Mouse (Mus musculus): ENCODE measurements at regions not wholly inside any gene's neighbourhood (a gene's known extent, or its start where the extent isn't known, plus 50 kb on each side); places are given as distances from the start of the nearest gene placed in this dataset.
"Not testable (repeated sequence)": the region's sequence is repeated elsewhere in the genome, so short reads cannot be mapped to it uniquely, and the experiment has no call there.

GRCm38 (mm10) chr7:73198069-73198468 is 177.2 kb upstream of the Rgma start:
- no peak for DNase-seq (ENCODE audit: low spot score)

- DNase-seq (ENCODE audit: low spot score), result no peak
Observed at GRCm38 (mm10) chr7:73199967-73200366, 175.3 kb upstream of the Rgma start.

GRCm38 (mm10) chr7:73201330-73201729 is 174.0 kb upstream of the Rgma start:
- no peak for DNase-seq (ENCODE audit: low spot score)

- no peak for DNase-seq (ENCODE audit: low spot score)
Observed at GRCm38 (mm10) chr7:73206922-73207811, 168.1 kb upstream of the Rgma start.

DNA sequence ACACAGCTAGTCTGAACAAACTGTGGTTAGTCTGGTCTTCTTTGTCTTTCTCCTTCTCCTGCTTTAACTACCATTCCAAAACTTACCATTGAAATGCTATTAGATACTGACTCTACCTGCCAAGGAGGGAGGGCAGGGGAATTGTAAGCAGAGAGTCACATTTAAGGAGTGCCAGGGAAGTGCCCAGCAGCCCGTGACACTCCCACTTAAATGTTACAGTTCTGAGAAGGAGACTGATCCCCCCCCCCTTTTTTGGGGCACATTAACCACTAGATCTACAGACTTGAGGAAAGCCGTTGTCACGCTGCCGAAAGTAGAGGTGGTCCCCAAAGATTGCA is 166.9 kb upstream of the Rgma start:
- DNase-seq (ENCODE audit: low spot score), result no peak

DNA sequence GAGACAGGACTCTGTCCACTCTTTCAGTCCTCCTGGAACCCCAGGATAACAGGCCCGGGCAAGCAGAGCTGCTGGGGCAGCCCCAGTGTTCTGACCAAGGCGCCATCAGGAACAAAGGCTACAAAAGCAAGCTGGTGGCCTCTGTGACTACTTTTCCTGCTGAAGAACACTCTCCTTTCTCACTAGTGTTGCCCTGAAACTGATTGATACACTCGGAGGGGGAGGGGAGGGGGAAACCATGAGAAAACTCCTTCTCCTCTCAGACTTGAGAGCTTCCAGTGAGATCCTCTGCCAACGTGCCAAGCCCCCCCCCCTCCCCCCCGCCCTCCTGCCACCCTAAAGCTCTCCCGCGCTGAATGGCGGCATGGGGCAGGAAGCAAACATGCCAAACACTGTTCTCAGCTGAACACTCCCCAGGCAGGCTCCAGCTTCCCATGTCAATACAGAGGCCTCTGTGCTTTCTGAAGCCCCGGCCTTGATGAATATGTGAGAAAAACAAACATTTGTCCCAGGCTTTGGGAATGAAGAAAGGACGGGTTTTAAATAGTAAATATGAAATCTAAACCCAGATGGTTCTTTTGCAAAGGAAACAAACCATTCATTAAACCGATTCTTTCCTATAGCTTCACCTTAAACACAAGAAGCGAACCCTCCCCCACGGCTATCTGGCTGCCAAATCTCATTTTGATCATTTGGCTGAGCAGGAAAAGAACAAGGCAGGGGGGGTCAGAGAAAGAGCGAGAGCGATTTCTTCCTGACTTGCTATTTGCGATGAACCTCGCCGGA is 166.3 kb upstream of the Rgma start:
- DNase-seq (ENCODE audit: low spot score), result no peak

GRCm38 (mm10) chr7:73210078-73210477 is 165.2 kb upstream of the Rgma start:
- no peak for DNase-seq (ENCODE audit: low spot score)

DNA sequence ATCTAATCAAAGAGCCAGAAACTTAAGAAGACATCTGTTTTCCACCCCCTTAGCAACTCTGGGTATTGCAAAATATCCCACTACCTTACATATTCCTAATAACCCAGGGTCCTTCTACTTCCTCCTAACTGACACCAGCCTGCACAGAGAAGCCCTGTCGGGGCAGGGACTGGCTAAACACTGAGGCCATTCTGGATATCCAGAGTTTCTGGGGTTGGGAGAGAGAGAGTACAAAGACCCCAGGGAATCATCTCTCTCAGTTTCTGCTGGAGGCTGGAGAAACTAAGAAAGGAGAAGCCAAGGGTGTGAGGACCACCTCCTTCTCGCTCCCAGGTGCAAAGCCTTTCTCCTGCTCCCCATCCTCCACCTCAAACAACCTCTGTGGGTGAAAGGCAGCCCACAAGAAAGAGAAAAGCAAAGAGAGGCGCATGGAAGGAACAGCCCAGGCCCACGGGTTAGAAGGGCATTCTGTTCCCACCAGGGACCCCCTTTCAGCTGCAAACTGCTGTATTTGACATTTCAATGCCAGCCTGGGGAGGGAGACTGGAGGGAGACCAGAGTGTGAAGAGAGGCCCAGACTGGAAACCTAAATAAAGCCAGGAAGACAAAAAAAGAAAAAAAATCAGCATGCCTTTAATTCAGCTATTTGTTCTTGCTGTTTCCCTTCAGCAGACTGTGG is 152.9 kb upstream of the Rgma start:
- no peak for DNase-seq (ENCODE audit: low spot score)

GRCm38 (mm10) chr7:73222929-73223512 is 152.3 kb upstream of the Rgma start:
- no peak for DNase-seq (ENCODE audit: low spot score)

DNA sequence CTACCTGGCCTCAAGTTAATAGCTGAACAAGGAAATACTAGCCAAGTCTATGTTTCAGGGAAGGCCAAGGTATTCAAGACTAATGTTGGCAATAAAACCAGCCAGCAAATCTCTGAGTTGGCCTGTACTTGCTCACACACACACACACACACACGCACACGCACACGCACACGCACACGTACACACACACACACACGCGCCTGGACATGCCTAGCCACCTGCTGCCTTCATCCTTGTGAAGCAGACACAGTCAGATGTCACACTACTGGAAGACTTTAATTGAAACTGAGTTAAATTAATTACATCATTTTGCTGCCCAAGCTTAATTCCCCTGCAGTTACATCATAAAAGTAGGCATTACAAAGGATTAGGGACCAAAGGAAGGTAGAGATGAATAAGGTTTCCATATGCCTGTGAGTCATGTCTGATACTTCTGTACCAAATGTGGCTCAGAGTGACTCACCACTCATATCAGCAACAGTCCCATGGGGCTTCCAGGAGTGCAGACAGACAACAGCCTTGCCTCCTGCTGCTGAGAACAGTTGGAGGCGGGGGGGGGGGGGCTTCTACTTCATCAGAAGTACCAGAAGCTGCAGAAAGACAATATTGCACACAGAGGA is 141.7 kb upstream of the Rgma start:
- DNase-seq (ENCODE audit: low spot score), result no peak

GRCm38 (mm10) chr7:73238486-73238885 is 136.8 kb upstream of the Rgma start:
- no peak for DNase-seq (ENCODE audit: low spot score)

DNA sequence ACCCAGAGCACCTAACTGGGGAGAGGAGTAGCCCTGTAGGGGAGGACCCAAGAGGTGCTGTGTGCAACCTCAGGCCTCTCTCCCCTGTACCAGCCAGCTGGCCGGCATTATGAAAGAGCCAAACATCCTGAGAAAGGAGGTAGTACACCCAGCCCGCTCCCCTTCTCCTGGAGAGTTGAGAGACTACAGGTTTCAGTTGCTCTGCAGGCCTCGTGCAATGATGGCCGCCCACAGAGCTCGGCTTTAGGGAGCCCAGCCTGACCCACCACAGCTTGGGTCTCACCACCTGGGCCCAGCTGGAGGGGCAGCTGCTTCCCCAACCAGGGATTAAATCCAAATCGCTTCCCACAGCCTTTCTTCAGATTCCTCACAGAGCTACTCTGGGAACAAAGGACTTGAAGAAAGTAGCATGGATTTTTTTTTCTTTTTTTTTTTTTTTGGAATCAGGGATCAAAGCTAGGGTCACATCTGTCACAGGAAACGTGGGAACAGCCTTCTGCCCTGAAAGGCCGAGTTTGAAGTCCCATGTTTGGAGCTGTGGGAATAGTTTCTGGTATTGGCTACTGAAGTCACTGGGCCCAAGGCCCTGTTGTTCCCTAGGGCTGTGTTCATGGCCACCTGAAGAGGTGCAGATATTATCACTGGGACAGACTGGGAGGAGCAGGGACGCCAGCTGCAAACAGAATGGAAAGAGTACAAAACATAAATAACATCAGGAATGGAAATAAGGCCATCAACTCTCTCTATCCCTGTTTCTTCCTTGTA is 131.5 kb upstream of the Rgma start:
- no peak for DNase-seq (ENCODE audit: low spot score)

GRCm38 (mm10) chr7:73245431-73245830 is 129.9 kb upstream of the Rgma start:
- no peak for DNase-seq (ENCODE audit: low spot score)

DNA sequence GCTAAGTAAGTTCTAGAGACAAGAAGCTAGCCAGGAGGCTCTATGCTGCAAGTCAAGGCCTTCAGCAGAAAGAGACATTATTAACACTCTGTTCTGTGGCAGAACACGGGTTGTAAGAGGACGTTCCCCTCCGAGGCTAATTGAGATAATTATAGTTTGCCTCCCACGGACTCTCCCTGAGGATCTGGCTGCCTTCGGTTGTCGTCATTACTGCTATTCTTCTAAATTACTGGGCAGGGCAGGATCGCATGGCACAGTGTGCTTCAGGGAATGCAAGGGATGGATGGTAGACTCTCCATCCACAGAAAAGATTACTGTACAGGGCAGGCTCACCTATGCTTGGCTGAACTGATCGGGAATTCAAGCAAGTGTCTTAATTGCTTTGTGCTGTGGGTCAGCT is 124.7 kb upstream of the Rgma start:
- DNase-seq (ENCODE audit: low spot score), result no peak

DNA sequence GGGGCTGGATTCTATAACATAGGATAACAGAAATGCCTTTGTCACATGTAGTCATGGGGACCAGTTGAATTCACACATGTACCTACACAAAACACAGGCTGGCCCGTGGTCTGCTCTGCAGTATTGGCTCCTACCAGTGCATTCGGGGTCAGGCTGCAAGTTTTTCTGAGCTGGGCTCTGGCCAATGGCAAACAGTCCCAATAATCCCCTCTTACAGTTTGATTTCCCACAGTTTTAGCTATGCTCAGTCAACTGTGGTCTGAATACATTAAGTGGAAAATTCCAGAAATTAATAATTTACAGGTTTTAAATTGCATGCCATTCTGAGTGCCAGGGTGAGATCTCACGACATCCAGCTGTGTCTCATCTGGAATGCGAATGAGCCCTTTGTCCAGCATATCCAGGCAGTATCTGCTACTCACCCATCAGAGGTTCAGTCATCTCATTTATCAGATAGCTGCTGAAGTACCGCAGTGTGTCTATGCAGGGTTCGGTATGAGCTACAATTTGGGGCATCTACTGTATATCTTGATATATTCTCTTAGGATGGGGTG is 124.0 kb upstream of the Rgma start:
- DNase-seq (ENCODE audit: low spot score), result no peak

GRCm38 (mm10) chr7:73254972-73255371 is 120.3 kb upstream of the Rgma start:
- not testable (repeated sequence) for DNase-seq (ENCODE audit: low spot score)

DNA sequence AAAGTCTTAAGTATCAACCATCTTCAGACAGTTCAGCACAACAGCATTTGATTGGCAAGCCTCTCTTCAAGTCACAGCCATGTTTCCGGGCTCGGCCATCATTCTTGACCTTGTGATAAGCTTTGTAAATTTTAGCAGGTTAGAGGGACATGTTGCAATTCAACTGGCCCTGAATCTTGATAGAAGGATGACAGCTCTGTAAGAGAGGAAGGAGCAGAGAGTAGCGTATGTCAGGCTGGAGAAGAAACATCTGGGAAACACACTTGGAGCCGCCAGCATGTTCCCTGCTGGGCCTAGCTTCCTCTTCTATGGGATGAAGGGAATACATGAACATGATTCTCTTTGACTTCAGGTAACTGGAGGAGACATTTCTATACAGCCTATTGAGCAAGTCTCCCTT is 115.2 kb upstream of the Rgma start:
- no peak for DNase-seq (ENCODE audit: low spot score)

DNA sequence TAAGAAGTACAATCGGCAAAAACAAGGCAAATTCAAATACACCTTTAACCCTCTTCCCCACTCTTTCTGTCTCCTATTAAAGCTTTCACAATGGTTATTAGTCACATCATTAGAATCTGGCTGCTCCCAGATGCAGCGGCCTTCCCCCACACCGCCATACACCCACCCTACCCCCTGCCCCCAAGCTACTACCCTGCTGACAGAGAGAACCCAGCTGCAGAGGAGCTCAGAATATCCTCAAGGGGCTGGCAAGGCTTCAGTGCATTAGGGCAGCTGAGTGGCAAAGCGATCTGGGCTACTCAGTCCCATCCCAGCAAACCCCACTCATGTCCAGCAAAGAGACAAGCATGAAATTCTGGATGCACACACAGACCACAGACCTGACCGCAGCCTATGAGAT is 113.6 kb upstream of the Rgma start:
- DNase-seq (ENCODE audit: low spot score), result no peak

DNA sequence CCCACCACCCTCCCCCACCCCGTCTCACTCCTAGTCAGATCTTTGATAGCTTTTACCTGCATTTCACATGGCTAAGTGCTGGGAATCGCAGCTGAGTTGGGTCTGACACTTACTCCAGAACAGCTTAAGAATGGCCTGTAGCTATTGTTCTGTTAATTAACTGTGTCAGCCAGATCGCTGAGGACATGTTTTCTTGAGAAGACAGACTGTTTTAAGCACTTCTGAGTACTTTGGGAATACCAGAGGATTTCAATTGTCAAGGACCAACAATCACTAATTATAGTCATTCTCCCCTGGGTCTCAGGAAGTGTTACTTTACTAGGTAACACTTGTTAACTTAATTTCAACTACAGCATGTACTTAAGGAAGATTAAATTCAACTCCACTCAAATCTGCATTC is 112.8 kb upstream of the Rgma start:
- DNase-seq (ENCODE audit: low spot score), result no peak

GRCm38 (mm10) chr7:73269626-73270025 is 105.7 kb upstream of the Rgma start:
- no peak for DNase-seq (ENCODE audit: low spot score)

- DNase-seq (ENCODE audit: low spot score), result no peak
Observed at GRCm38 (mm10) chr7:73272787-73273186, 102.5 kb upstream of the Rgma start.

All from T-cell, adult 2 months (primary cell).